Mouse (Mus musculus) testis, adult 2 months (tissue): ENCODE measurements around the gene Kif1a.

Source experiments
- CTCF ChIP-seq: fragments of 200-500 bp; IDR thresholded peaks from 2 replicates; pipeline ENCODE4 v1.5.1; 2012; ENCODE audit warnings: low read depth, mild to moderate bottlenecking, inconsistent platforms, low read length, moderate library complexity; ENCODE audit not compliant: control insufficient read depth, insufficient read depth, insufficient replicate concordance
- POLR2A ChIP-seq: fragments of 200-500 bp; IDR thresholded peaks from 2 replicates; pipeline ENCODE4 v1.6.1; 2012; ENCODE audit warnings: low read depth, mild to moderate bottlenecking, inconsistent platforms, low read length, moderate library complexity; ENCODE audit not compliant: control insufficient read depth

GRCm38 (mm10) chr1:93072279-93072865 is 29.4 kb downstream of the Kif1a start:
- no peak for TF ChIP-seq POLR2A
- peak; percentile 44; the same call in 1 of the 2 replicates for TF ChIP-seq CTCF
